ENCODE assay signal across 8 mouse cellular contexts in the genomic region with DNA sequence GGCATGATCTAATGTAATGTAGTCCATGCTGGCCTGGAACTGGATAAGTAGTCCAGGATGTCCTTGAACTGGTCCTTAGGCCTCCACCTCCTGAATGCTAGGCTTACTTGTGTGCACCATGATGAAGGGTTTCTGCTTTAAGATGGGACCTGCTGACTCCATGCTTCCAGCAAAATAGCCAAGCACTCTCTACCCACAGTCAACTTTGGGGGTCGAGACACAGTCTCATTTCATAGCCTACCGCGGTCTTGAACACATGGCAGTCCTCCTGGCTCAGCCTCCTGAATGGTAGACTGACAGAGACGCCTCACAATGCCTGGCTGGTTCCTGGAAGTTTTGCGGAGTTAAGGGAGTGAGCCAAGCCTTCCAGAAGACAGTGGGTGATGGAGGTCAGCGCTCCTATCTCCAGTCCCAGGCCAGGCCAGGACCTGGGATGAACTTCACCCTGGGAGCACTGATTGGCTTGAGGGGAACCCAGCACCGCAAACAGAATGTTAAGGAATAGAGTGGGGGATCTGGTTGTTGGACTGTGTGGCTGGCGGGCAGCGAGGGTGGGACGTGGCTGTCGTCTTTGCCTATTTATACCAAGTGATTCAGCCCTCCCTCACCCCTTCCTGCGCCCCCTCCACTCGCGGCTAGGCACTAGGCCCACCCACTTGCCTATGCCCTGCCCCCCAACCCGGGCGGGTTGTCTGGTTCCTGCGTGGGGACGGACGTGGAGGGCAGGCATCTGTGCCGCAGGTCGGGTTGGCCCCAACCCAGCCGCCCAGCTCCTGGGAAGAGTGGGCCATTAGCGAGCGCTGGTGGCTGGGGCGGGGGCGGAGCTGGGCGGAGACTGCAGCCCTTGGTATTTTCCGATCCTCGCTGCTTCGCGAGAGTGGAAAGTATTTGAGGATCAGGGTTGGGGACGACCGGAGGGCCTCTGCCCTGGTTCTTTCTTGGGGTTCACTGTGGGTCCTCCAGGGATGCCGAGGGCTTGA. TPM values are rescaled to one million over a fixed set of nuclear protein-coding genes. Genes with fewer than 3 reads are reported as not detected.
A peak's percentile ranks its signal among the peaks of the same experiment; 100 is the strongest.
DNase-seq lines count a peak whose midpoint lies in the region; ATAC-seq and TF ChIP-seq lines count a peak whose summit lies in the region.

No protein-coding gene starts in this region.

- H3K27me3 ChIP-seq in C2C12 (ENCODE audit: control insufficient read depth, insufficient read depth, insufficient read length), result no peaks in the 10 kb centered on the region
- H3K27me3 ChIP-seq in forebrain, embryonic 13.5 days, result no peaks in the 10 kb centered on the region

- H3K4me1 ChIP-seq in forebrain, embryonic 13.5 days, result peaks cover 63% of the 10 kb centered on the region

- H3K9ac ChIP-seq in forebrain, embryonic 13.5 days, result peak overlapping the region; percentile 69

- peak overlapping the region; percentile 62 for H3ac ChIP-seq in C2C12 (ENCODE audit: control insufficient read depth, insufficient read length, low read depth)

- DNase-seq in adrenal gland, adult (ENCODE audit: inconsistent age in 2 of 2, low spot score in 1 of 2), result peak; percentile 94 to 97
- DNase-seq in heart, postnatal 10 days, result peak; percentile 92
- peak; percentile 86 to 95 for DNase-seq in kidney, postnatal 25 days
- DNase-seq in lung, postnatal 10 days, result peak; percentile 95
- DNase-seq in ovary, postnatal 36 days (ENCODE audit: low spot score), result peak; percentile 82
- DNase-seq in thymus, postnatal 25 days, result peak; percentile 85

- H3K36me3 ChIP-seq in C2C12 (ENCODE audit: control insufficient read depth, insufficient read depth), result peaks cover 53% of the 10 kb centered on the region
- H3K36me3 ChIP-seq in forebrain, embryonic 13.5 days (ENCODE audit: poor library complexity, severe bottlenecking), result no peaks in the 10 kb centered on the region; the same call in 1 of the 2 replicates

- H3K79me2 ChIP-seq in C2C12 (ENCODE audit: control insufficient read depth, insufficient read depth), result peaks cover 76% of the 10 kb centered on the region

- peak overlapping the region; percentile 83 for H3K4me2 ChIP-seq in forebrain, embryonic 13.5 days

- TF ChIP-seq CTCF in C2C12 (IDR thresholded peaks at IDR 0.05; ENCODE audit: control insufficient read depth, insufficient read depth, insufficient read length), result no peak

- H3K9me3 ChIP-seq in forebrain, embryonic 13.5 days (replicated peaks), result no peaks in the 10 kb centered on the region

- ATAC-seq in forebrain, embryonic 13.5 days, result peak; percentile 59

- H3K27ac ChIP-seq in forebrain, embryonic 13.5 days, result peak overlapping the region; percentile 71

- intact Hi-C loops in heart, postnatal 10 days (cut with DNase I), result loop anchor here (5.0 kb wide), 1 partner anchor 459 kb away; a partner anchor contains a TSS

- H3K79me3 ChIP-seq in C2C12 (ENCODE audit: low read depth), result peaks cover 67% of the 10 kb centered on the region

- H3K4me3 ChIP-seq in C2C12 (ENCODE audit: insufficient read depth, poor library complexity, severe bottlenecking), result peak overlapping the region; percentile 93
- peak overlapping the region; percentile 35 for H3K4me3 ChIP-seq in forebrain, embryonic 13.5 days

- 10% methylated on average over 33 of the region's 34 CpGs for WGBS in forebrain, embryonic 13.5 days

TF ChIP-seq in C2C12, 6 proteins besides CTCF, POLR2A, EP300 and RAD21:
- TF ChIP-seq MAX (IDR thresholded peaks at IDR 0.05) (peak; percentile 11), FOSL1 (IDR thresholded peaks at IDR 0.05; ENCODE audit: insufficient read depth, low read length, poor library complexity, severe bottlenecking) (no peak)

RNA-seq across cellular contexts. Expression of a gene that starts 18.2 kb away (rescaled TPM):
- polyA plus RNA-seq in C2C12 (2012; fragmentation: generic; extraction: Trizol), result 1.1 TPM
- polyA plus RNA-seq in forebrain, embryonic 13.5 days (2015; fragmentation: Nextera tagmentation; extraction: Ambion mirVana), result 4.7 and 6.5 TPM in 2 replicates
- 1 to 10 TPM; 3.6 to 4.1 TPM for total RNA-seq in heart, postnatal 10 days (2021)

RNA-seq across cellular contexts. Expression of a gene that starts 33.6 kb away (rescaled TPM):
- 10.1 TPM for polyA plus RNA-seq in C2C12 (2012; fragmentation: generic; extraction: Trizol)
- polyA plus RNA-seq in forebrain, embryonic 13.5 days (2015; fragmentation: Nextera tagmentation; extraction: Ambion mirVana), result 43.1 and 44.0 TPM in 2 replicates
- 10 to 100 TPM; 10.5 to 11.3 TPM for total RNA-seq in heart, postnatal 10 days (2021)

RNA-seq across cellular contexts. Expression of a gene that starts 46.3 kb away (rescaled TPM):
- 281 TPM for polyA plus RNA-seq in C2C12 (2012; fragmentation: generic; extraction: Trizol)
- 294 and 310 TPM in 2 replicates for polyA plus RNA-seq in forebrain, embryonic 13.5 days (2015; fragmentation: Nextera tagmentation; extraction: Ambion mirVana)
- total RNA-seq in heart, postnatal 10 days (2021), result 100 to 1,000 TPM; 222 to 230 TPM

RNA-seq across cellular contexts. Expression of a gene that starts 53.9 kb away (rescaled TPM):
- polyA plus RNA-seq in C2C12 (2012; fragmentation: generic; extraction: Trizol), result 23.2 TPM
- 57.3 and 64.1 TPM in 2 replicates for polyA plus RNA-seq in forebrain, embryonic 13.5 days (2015; fragmentation: Nextera tagmentation; extraction: Ambion mirVana)
- 10 to 100 TPM; 15.5 to 16.0 TPM for total RNA-seq in heart, postnatal 10 days (2021)

RNA-seq across cellular contexts. Expression of a gene that starts 55.4 kb away (rescaled TPM):
- 0.61 TPM for polyA plus RNA-seq in C2C12 (2012; fragmentation: generic; extraction: Trizol)
- 2.2 and 2.3 TPM in 2 replicates for polyA plus RNA-seq in forebrain, embryonic 13.5 days (2015; fragmentation: Nextera tagmentation; extraction: Ambion mirVana)
- under 1 TPM; 0.22 to 0.32 TPM for total RNA-seq in heart, postnatal 10 days (2021)

Comparison
In these comparisons a context has a peak if more than half of its experiments do, and no peak if none do; other contexts are left out.
1. Peak in every context shown above with its lines: DNase-seq, ATAC-seq, H3K4me3 ChIP-seq and H3K27ac ChIP-seq.